Mouse (Mus musculus): ENCODE results near the gene Trim2. TPM values are rescaled to one million over a fixed set of nuclear protein-coding genes. Genes with fewer than 3 reads are reported as not detected.

Trim2 gene
- polyA plus RNA-seq, 1 experiment from 2014 or later, result 121 TPM

- 68% methylated on average over 8 of the region's 8 CpGs for WGBS
- H3K27ac ChIP-seq, result no peak overlapping the region
These were observed 58.9 kb downstream of the Trim2 start for GRCm38 (mm10) chr3:84247789-84248188.

GRCm38 (mm10) chr3:84246421-84246861, 60.2 kb downstream of the Trim2 start:
- Histone ChIP-seq H3K27ac (no peak overlapping the region), H3K9ac (no peak overlapping the region), H3K4me2 (replicated peaks) (no peak overlapping the region), H3K36me3 (no peaks in the 10 kb centered on the region), H3K9me3 (replicated peaks) (no peaks in the 10 kb centered on the region), H3K4me1 (peaks cover 6% of the 10 kb centered on the region; the same call in 1 of the 2 replicates), H3K4me3 (no peak overlapping the region), H3K27me3 (no peaks in the 10 kb centered on the region)
- WGBS, result 79% methylated on average over 7 of the region's 7 CpGs
- no peak for ATAC-seq (ENCODE audit: low FRiP score)

More at GRCm38 (mm10) chr3:84247789-84248188, 58.9 kb downstream of the Trim2 start:
- Histone ChIP-seq H3K9me3 (replicated peaks) (no peaks in the 10 kb centered on the region), H3K4me2 (replicated peaks) (no peak overlapping the region), H3K9ac (no peak overlapping the region), H3K27me3 (no peaks in the 10 kb centered on the region), H3K4me1 (peaks cover 11% of the 10 kb centered on the region), H3K36me3 (no peaks in the 10 kb centered on the region), H3K4me3 (no peak overlapping the region)
- no peak for ATAC-seq (ENCODE audit: low FRiP score)

DNA sequence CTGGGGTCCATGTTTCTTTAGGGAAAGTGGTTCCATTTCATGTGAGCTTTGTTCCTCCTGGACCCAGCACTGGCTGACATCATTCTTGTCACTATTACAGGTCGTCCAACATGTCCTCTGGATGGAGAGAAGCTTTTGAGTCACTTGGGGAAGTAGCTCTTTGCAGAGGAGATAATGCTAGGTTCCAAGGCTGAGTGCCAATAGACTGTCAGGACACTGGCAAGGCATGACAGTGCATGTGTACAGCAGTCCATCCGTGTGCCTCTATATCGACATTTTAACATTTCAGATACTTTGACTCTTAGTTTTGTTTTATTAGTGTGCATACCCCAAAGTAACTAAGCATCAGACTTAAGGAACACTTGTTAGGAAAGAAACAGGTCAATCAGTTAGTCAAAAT, 63.6 kb downstream of the Trim2 start:
- Histone ChIP-seq H3K4me1 (peaks cover 5% of the 10 kb centered on the region; the same call in 1 of the 2 replicates), H3K4me2 (replicated peaks) (no peak overlapping the region), H3K4me3 (no peak overlapping the region), H3K36me3 (0 out of 2 replicates have a peak, but pooled peaks cover 4% of the 10 kb centered on the region), H3K27ac (no peak overlapping the region), H3K9me3 (replicated peaks) (no peaks in the 10 kb centered on the region), H3K9ac (no peak overlapping the region), H3K27me3 (no peaks in the 10 kb centered on the region)
- WGBS, result 86% methylated on average over 3 of the region's 3 CpGs
- ATAC-seq (ENCODE audit: low FRiP score), result no peak

GRCm38 (mm10) chr3:84242497-84242896, 64.2 kb downstream of the Trim2 start:
- no peak overlapping the region for H3K4me2 ChIP-seq (replicated peaks)
- H3K27ac ChIP-seq, result no peak overlapping the region
- ATAC-seq (ENCODE audit: low FRiP score), result no peak
- H3K36me3 ChIP-seq, result 0 out of 2 replicates have a peak, but pooled peaks cover 4% of the 10 kb centered on the region
- 91% methylated on average over 4 of the region's 4 CpGs for WGBS
- no peak overlapping the region for H3K4me3 ChIP-seq
- H3K9ac ChIP-seq, result no peak overlapping the region
- H3K27me3 ChIP-seq, result no peaks in the 10 kb centered on the region
- no peaks in the 10 kb centered on the region for H3K4me1 ChIP-seq
- no peaks in the 10 kb centered on the region for H3K9me3 ChIP-seq (replicated peaks)

DNA sequence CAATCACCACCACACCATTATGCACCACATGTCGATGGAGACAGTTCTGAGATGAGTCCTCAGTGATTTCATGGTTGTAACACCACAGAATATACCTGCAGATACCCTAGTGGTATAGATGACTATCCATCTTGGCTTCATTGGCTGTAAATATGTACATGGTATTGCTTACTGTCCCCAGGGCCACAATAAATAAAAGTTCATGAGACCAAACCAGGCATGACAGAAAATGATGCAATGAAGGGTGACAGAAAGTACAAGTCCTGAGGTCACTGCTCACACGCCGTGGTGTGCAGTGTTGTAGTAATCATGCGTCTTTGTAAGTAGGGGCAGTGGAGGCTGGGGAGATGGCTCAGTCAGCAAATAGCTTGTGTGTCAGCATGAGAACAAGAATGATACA, 65.6 kb downstream of the Trim2 start:
- H3K27ac ChIP-seq, result no peak overlapping the region
- no peak overlapping the region for H3K9ac ChIP-seq
- H3K9me3 ChIP-seq (replicated peaks), result no peaks in the 10 kb centered on the region
- 94% methylated on average over 4 of the region's 4 CpGs for WGBS
- H3K36me3 ChIP-seq, result 0 out of 2 replicates have a peak, but pooled peaks cover 4% of the 10 kb centered on the region
- no peaks in the 10 kb centered on the region for H3K4me1 ChIP-seq
- no peak for ATAC-seq (ENCODE audit: low FRiP score)
- no peak overlapping the region for H3K4me2 ChIP-seq (replicated peaks)
- H3K4me3 ChIP-seq, result no peak overlapping the region
- no peaks in the 10 kb centered on the region for H3K27me3 ChIP-seq

GRCm38 (mm10) chr3:84235420-84236304, 71.0 kb downstream of the Trim2 start:
- no peak for ATAC-seq (ENCODE audit: low FRiP score)
- Histone ChIP-seq H3K4me3 (no peak overlapping the region), H3K9ac (no peak overlapping the region), H3K9me3 (replicated peaks) (no peaks in the 10 kb centered on the region), H3K27me3 (no peaks in the 10 kb centered on the region), H3K4me1 (peaks cover 17% of the 10 kb centered on the region), H3K27ac (no peak overlapping the region), H3K4me2 (replicated peaks) (no peak overlapping the region), H3K36me3 (0 out of 2 replicates have a peak, but pooled peaks cover 3% of the 10 kb centered on the region)
- 52% methylated on average over 10 of the region's 10 CpGs for WGBS

- no peak overlapping the region for H3K9ac ChIP-seq
- H3K27me3 ChIP-seq, result no peaks in the 10 kb centered on the region
- H3K4me2 ChIP-seq (replicated peaks), result no peak overlapping the region
- H3K4me3 ChIP-seq, result no peak overlapping the region
- WGBS, result 90% methylated on average over 4 of the region's 4 CpGs
- H3K9me3 ChIP-seq (replicated peaks), result no peaks in the 10 kb centered on the region
- ATAC-seq (ENCODE audit: low FRiP score), result no peak
- H3K27ac ChIP-seq, result no peak overlapping the region
- no peaks in the 10 kb centered on the region for H3K36me3 ChIP-seq
- H3K4me1 ChIP-seq, result peaks cover 20% of the 10 kb centered on the region
These were observed 72.1 kb downstream of the Trim2 start for GRCm38 (mm10) chr3:84234562-84234961.

DNA sequence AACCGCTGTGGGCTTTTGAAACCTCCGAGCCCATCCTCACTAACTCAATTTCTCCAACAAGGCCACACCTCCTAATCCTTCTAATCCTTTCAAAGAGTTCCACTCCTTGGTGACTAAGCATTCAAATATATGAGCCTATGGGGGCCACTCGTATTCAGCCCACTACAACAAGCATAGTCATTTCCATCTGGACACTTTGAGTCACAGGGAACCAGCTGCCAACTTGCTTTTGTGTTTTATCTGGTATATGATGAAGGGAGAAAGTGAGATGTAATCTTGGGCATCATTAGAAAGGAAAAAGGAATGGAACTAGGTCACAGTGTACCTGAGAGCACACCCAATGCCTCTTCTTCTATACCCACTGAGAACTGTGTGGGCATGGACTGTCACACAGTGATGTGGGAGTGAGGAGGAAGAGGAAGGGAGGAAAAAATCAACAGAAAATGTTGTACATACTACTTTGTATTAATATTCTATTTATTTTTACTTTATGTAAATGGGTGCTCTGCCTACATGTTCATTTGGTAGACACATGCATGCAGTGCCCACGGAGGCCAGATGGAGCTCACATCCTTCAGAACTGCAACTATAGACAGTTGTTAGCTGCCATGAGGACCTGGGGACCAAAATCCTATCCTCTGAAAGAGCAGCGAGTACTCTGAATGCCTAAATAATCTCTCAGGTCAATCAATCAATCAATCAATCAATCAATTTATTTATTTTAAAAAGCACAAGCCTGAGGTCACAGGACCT, 72.8 kb downstream of the Trim2 start:
- H3K27me3 ChIP-seq, result no peaks in the 10 kb centered on the region
- no peak overlapping the region for H3K4me3 ChIP-seq
- WGBS, result 86% methylated on average over 5 of the region's 5 CpGs

GRCm38 (mm10) chr3:84232312-84232711, 74.4 kb downstream of the Trim2 start:
- H3K4me2 ChIP-seq (replicated peaks), result no peak overlapping the region
- 90% methylated on average over 6 of the region's 6 CpGs for WGBS
- no peaks in the 10 kb centered on the region for H3K27me3 ChIP-seq
- H3K4me1 ChIP-seq, result peaks cover 28% of the 10 kb centered on the region
- H3K9ac ChIP-seq, result no peak overlapping the region
- no peak overlapping the region for H3K4me3 ChIP-seq
- no peak for ATAC-seq (ENCODE audit: low FRiP score)
- H3K36me3 ChIP-seq, result no peaks in the 10 kb centered on the region
- H3K9me3 ChIP-seq (replicated peaks), result no peaks in the 10 kb centered on the region
- H3K27ac ChIP-seq, result no peak overlapping the region

More for the DNA sequence above, 72.8 kb downstream of the Trim2 start:
- H3K27ac ChIP-seq, result no peak overlapping the region
- H3K9ac ChIP-seq, result no peak overlapping the region
- no peak overlapping the region for H3K4me2 ChIP-seq (replicated peaks)
- no peaks in the 10 kb centered on the region for H3K36me3 ChIP-seq
- ATAC-seq (ENCODE audit: low FRiP score), result no peak
- peaks cover 20% of the 10 kb centered on the region for H3K4me1 ChIP-seq
- H3K9me3 ChIP-seq (replicated peaks), result no peaks in the 10 kb centered on the region

GRCm38 (mm10) chr3:84230988-84231387, 75.7 kb downstream of the Trim2 start:
- H3K36me3 ChIP-seq, result no peaks in the 10 kb centered on the region
- H3K4me3 ChIP-seq, result no peak overlapping the region
- peaks cover 29% of the 10 kb centered on the region for H3K4me1 ChIP-seq
- no peak for ATAC-seq (ENCODE audit: low FRiP score)
- no peaks in the 10 kb centered on the region for H3K27me3 ChIP-seq
- H3K27ac ChIP-seq, result 0 out of 2 replicates have a peak overlapping the region, but pooled peaks have one; percentile 13
- no peak overlapping the region for H3K9ac ChIP-seq
- WGBS, result 6% methylated on average over 3 of the region's 3 CpGs
- H3K9me3 ChIP-seq (replicated peaks), result no peaks in the 10 kb centered on the region
- no peak overlapping the region for H3K4me2 ChIP-seq (replicated peaks)

DNA sequence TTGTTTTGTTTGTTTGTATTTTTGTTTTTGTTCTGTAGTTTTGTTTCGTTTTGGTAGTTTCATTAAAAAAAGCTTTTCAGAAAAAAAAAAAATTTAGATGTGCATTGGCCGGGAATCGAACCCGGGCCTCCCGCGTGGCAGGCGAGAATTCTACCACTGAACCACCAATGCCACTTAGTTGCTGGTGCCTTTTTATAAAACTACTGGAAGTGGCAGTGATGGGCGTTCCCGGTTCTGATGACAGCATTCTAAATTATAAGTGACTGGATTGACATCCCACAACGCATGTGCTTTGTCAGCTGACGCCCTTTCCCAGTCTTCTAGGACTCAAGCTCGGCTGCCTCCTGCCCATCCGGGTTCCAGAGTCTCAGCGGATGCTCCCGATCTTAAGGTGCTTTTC, 77.8 kb downstream of the Trim2 start:
- 12% methylated on average over 15 of the region's 15 CpGs for whole genome bisulfite sequencing
- peaks cover 20% of the 10 kb centered on the region for H3K4me1 ChIP-seq

GRCm38 (mm10) chr3:84228203-84228870, 78.3 kb downstream of the Trim2 start:
- H3K4me3 ChIP-seq, result peak overlapping the region; percentile 42
- WGBS, result 1% methylated on average over 18 of the region's 18 CpGs
- peaks cover 20% of the 10 kb centered on the region for H3K4me1 ChIP-seq
- H3K27me3 ChIP-seq, result no peaks in the 10 kb centered on the region
- peak overlapping the region; percentile 77 for H3K27ac ChIP-seq
- ATAC-seq (ENCODE audit: low FRiP score), result peak; percentile 86
- H3K36me3 ChIP-seq, result no peaks in the 10 kb centered on the region
- no peaks in the 10 kb centered on the region for H3K9me3 ChIP-seq (replicated peaks)
- H3K9ac ChIP-seq, result peak overlapping the region; percentile 53
- H3K4me2 ChIP-seq (replicated peaks), result peak overlapping the region; percentile 75

More for the DNA sequence above, 77.8 kb downstream of the Trim2 start:
- no peak for ATAC-seq (ENCODE audit: low FRiP score)
- no peaks in the 10 kb centered on the region for H3K9me3 ChIP-seq (replicated peaks)
- H3K4me2 ChIP-seq (replicated peaks), result peak overlapping the region; percentile 75
- H3K4me3 ChIP-seq, result peak overlapping the region; percentile 42
- H3K9ac ChIP-seq, result no peak overlapping the region
- H3K27ac ChIP-seq, result 0 out of 2 replicates have a peak overlapping the region, but pooled peaks have one; percentile 1
- no peaks in the 10 kb centered on the region for H3K27me3 ChIP-seq
- H3K36me3 ChIP-seq, result no peaks in the 10 kb centered on the region
